Mouse (Mus musculus) spleen, postnatal 36 days (tissue): ENCODE measurements around the gene Gabrp.

ENCODE experiments used
- DNase-seq, 2 experiments: peaks; one replicate each; pipeline ENCODE4 v3.0.0; 2022; ENCODE audit warnings: low spot score in 2 of 2, mixed read lengths in 1 of 2

Gabrp gene

DNA sequence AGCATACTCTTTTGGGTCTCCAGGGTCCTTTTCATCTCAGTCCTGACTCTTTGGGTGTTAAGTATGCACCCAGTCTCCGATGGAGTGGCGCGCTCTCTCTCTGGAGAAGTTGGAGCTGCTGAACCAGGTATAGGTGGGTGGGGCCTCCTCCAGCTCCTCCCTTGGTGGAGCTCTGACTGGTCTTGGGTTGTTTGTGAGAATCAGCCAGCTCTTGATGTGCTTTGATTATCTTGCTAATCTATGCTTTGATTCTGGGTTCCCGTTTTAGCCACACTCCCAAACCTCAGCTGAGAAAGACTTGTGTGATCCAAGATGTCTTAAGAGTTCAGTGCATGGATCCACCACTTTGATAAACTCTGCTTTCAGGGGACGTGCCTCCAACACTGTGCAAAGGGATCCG is at the start of gene Gabrp:
TSS of gene Gabrp (minus strand) at position 101 of the 400 bp plus-strand sequence.
- no peak for DNase-seq

DNA sequence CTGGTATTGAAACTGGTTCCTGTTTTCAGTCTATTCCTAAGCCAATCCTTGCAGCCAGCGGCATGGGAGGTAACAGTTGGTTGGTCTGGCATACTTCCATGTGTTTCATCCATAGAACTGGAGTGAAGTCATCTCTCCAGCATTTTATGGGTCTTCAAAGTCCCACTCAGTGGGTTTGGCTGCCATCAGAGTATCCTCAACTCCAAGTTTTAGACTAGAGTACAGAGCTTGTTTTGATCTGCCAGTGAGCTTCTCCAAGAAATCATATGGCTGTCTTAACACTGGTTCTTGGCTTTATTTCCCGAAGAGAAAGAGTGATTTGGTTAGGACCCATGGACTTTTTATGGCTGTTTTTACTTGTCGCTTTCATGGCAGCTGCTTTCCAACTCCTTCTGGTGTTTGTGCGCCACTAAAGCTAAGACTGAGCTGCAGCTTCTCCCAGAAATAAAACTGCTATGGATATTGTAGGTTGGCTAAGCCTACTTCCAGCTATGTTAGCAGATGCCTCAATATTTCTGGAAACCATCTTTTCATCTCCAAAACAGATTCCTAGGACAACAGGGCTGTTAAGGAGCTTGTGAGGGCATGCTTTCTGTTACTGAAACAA is 48.5 kb upstream of the Gabrp start:
- DNase-seq: no peak

DNA sequence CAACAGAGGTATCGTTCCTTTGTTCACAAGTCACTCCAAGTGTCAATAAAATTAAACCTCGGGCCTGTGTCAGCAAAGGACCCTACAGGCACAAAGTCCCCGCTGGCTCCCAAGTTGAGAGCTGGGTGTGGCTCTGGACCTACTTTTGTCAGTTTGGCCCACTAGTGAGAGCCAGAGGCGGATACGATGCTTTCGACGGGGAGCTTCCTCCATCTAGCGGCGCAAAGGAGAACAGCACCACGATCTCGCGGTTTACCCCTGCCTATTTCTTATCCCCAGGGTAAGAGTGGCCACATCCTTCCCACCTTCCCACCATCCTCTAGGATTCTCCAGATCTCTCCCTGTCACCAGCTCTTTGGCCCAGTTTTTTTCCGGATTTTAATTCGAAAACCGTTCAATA is 35.5 kb upstream of the Gabrp start:
- DNase-seq: peak in 1 of 2 experiments; percentile 3

- DNase-seq: no peak
Measured at GRCm38 (mm10) chr11:33607784-33608183, 29.0 kb upstream of the Gabrp start.

- no peak for DNase-seq
Measured at GRCm38 (mm10) chr11:33603174-33603573, 24.4 kb upstream of the Gabrp start.

GRCm38 (mm10) chr11:33598986-33599385 is 20.2 kb upstream of the Gabrp start, which contains the start of gene D130052B06Rik:
D130052B06Rik (plus strand) TSS chr11:33599302.
- no peak for DNase-seq

DNA sequence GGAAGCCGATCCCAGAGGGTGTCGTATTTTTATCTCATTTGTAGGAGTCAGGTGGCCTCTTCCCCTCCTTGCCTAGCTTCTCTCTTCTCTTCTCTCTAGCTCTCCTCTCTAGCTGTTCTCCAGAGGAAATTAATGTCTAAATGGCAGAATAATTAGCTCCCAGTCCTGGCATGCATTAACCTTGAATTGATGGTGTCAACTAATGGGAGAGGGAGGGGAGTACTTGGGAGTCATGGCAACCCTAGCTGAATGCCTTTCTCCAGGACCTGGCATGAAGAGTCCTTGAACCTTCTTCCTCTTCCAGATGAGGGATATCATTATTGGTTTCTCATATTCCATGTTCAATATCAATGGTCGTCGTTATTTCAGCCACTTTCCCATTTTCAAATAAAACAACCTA is 17.9 kb upstream of the Gabrp start:
- no peak for DNase-seq

GRCm38 (mm10) chr11:33592826-33593225 is 14.1 kb upstream of the Gabrp start:
- no peak for DNase-seq

DNA sequence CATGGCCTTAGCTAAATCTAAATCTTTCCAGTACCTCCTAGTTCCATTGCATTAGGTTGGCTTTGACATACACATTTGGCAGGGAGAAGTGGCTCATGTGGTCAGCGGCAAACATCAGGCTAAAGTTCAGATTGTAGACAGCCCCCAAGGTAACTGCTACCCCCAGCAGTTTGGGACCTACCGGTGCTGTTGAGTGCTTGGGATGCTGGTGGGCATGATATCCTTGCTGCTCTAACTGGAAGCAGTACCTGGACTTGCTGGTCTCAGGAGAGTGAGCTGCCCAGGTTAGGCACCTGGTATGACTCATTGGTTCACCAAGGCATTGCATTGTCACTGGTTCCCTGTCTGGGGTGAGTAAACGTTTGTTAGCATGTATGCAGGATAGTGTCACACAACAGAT is 12.0 kb upstream of the Gabrp start:
- no peak for DNase-seq

DNA sequence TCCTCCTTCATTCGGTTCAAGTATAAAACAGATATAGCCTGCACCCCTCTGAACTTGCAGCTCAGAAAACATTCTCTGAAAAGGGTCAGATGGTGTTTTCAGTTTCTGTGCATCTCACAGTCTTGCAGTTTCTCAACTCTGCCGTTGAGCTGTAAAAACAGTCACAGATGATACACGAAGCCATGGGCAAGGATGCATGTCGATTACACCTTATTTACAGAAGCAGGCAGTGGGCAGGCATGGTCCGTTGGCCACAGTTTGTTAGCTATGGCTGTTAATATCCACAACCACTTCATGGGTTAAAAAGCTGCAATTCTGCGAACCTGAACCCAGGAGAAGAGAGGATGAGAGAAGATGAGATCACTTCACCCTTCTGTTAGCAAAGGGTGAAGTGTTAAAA is 7.9 kb upstream of the Gabrp start:
- no peak for DNase-seq

GRCm38 (mm10) chr11:33579621-33580020 is 862 bp upstream of the Gabrp start:
- no peak for DNase-seq

DNA sequence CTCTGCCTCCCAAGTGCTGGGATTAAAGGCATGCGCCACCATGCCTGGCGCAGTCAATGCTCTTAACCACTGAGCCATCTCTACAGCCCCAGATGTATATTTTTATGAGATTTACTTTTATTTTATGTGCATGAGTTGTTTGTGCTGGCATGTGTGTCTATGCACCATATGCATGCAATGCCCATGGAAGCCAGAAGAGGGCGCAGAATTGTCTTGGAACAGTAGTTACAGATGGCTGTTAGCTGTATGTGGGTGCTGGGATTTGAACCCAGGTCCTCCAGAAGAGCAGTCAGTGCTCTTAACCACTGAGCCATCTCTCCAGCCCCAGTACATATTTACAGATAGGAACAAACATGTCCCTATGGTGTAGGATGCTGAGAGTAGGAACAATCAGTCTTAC is 3.8 kb downstream of the Gabrp start:
- DNase-seq: no peak

DNA sequence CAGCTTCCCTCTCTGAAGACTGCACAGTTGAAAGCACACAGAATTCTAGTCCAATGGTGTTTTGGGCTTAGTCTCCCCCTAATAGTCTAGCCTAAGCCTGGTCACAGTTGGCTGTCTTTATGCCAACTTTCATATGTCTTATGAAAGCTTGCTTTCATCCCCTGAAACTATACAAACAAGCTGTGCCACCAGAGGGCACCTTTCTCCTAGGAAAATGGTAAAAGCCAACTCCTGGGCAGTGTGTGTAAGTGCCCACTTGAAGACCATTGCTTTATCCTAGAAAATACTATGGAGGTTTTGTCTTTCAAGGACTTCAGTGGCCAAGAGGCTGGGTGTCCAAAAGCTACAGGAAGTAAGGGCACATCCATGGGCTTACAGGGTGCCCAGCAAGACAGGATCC is 8.3 kb downstream of the Gabrp start:
- DNase-seq: no peak

GRCm38 (mm10) chr11:33563921-33564320 is 14.8 kb downstream of the Gabrp start:
- DNase-seq: no peak

DNA sequence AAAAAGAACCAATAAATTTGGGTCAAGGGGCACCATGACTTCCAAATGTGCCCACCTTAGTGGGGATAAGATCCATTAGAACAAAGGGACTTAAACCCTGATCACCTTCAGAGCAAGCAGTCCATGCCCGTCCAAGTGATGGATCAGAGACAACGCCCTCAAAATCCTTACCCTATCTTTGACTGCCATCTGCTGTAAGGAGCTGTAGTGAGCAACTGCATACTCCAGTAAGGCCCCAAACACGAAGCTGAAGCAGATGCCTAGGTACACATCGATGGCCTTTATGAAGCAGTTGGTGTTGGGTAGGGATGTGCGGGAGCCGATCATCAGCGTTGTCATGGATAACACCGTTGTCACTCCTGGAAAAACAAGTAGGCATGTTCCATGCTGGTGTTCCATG is 24.6 kb downstream of the Gabrp start:
- no peak for DNase-seq

- no peak for DNase-seq
Measured at GRCm38 (mm10) chr11:33550861-33551560, 27.7 kb downstream of the Gabrp start.

- no peak for DNase-seq
Measured at GRCm38 (mm10) chr11:33547386-33547785, 31.4 kb downstream of the Gabrp start.

GRCm38 (mm10) chr11:33544945-33545344 is 33.8 kb downstream of the Gabrp start:
- no peak for DNase-seq

DNA sequence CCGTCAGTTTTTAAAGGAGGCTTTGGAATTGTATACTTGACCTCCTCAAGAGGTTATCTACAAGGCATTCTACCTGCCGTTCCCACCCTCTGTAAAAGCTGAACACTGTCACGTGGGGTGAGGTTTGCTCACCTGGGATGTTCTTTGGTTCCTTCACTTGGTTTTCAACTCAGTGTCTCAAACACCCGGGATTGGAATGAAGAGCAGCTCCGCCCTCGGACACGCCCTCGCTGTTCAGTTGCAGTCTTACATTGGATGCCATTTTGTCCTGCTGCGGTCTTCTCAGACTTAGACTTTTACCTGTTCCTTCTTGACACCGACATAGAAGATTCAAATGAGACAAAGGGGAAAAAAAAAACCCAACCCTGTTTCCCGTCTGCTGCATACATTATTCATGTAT is 34.6 kb downstream of the Gabrp start:
- no peak for DNase-seq

DNA sequence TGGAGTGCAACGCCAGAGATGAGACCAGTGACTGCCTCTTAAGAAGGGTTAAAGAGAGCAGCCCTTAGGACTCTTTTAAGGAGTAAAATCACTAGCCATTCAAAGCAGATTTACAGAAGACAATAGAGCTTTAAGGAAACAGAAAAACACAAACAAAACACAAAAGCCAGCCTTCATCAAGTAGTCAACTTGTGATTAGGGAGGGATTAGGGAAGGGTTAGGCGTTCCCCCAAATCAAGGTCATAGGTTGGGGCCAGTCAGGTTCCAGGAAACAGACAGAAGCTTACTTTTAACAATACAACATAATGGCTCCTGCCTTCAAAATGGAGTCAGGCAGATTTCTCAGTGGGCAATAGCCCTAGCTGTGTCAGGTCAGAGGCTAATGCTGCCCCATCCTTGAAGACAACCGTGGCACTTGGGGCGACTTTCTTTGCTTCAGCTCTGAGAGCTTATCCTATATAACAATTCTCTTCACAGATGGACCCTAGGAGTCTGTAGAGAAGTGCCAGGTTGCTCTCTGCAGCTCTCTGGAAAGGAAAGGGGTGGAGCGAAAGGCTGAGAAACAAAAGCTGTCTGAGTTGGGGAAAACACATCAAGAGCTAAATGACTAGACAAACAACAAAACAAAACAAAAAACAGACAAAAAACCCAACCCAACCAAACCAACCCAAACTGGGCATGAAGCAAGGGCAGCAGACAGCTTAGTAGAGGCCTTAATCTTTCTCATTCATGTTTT is 41.2 kb downstream of the Gabrp start:
- no peak for DNase-seq

- no peak for DNase-seq
Measured at GRCm38 (mm10) chr11:33536636-33537035, 42.1 kb downstream of the Gabrp start.

- DNase-seq: no peak
Measured at GRCm38 (mm10) chr11:33534541-33534940, 44.2 kb downstream of the Gabrp start.

DNA sequence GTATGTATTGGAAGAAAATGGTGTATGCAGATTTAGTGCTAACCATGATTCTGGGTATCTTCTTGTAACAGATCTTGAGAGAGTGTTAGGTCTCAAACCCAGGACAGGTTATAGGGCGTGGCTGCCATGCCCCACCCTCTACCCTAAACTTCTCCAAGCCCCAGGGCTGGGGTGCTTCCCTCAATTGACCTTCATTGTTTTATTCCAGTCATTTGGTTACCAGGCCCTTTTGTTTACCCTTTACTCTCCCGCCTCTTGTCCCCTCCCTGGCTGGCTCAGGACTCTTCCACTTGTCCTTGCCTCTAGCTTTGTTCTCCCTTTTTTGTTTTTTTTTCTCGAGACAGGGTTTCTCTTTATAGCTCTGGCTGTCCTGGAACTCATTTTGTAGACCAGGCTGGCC is 45.2 kb downstream of the Gabrp start:
- DNase-seq: no peak
